Mouse (Mus musculus) activated CD4-positive, CD25-positive, alpha-beta regulatory T cell (primary cell): Measurements from ENCODE around the gene Rps6. TPM values are rescaled to one million over a fixed set of nuclear protein-coding genes. Genes with fewer than 3 reads are reported as not detected.

Experiments used
- polyA plus RNA-seq, 2 experiments: library from polyadenylated mRNA; unstranded; fragments of 100-300 nt; shearing (Covaris generic); gene quantifications; one replicate each; pipeline ENCODE4 v1.2.1; 2017

Gene Rps6
- 100 to 1,000 TPM; 484 to 744 TPM for polyA plus RNA-seq

DNA sequence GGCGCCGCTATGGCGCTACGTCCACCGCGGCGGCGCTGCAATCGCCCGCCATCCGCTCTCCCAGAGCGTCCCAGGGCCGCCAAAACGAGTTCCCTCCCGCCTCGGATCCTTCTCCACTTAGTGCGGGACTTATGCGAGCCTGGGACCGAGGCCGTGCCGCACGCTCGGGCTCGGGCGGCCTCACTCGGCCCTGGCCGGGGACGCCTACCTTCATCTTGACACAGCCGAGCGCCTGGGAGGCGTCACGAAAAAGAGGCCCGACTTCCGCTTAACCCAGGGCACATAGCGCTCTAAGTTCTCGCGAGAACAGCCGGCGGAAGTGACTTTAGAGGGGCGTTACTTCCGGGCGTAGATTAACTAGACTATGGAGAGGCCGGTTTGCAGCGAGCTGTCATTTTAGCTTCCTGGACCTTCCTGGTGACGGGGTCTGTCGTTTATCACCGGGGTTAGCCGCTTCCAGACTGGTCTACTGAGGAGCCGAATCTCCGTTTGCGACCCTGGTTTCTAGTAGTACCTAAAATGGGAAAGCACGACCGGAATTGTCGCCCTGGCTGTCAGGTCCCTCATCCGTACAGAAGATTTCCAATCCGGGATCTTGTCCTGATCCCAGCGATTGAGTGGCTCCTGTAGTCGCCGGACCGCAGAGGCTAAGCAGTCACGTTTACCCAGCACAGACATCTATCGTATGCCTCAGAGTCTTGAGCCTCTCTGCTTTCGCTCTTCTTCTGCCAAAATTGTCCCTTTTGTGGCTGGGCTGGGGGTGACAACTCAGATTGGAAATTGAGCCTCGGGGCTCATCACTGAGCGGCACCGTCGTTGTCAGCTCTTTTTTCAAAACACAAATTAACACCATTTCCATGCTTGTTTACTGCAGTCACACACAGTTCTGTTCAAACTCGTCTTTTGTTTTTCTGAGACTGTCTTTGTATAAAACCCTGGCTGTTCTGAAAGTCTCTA is at the start of gene Rps6:
Rps6 (minus strand) TSS at position 300 of the 957 bp plus-strand sequence.

DNA sequence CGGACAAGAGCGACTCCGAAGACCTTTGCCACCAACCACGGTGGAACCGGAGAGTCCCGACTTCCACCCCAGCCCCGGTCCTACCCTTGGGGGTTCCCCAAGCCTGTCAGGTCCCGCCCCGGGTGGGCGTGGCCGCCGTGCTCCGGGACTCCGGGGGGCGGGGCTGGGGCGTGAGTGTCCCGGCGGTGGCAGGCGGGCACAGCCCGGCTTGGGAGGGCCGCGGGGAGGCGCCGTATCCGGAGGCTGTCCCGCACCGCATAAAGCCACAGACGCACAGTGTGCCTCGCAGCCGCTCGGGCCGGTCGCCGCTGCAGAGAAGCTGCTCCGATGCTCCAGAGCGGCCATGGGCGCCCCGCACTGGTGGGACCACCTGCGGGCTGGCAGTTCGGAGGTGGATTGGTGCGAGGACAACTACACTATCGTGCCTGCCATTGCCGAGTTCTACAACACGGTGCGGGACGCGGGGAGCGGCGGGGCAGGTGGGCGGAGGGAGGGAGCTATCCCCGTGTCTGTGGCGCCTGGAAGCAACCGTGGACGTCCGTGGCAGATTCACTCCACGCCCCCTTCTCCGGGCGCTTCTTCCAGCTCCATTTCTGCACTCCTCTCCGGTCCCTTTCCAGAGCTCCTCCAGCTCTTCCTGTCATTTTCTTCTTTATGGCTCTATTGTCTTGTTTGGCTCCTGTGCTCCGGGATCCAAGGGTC is 17.1 kb upstream of the Rps6 start, which contains the start of gene Acer2:
Acer2 (plus strand) TSS at position 251 of the 702 bp plus-strand sequence.

Other genes with a start within 250 kb of the Rps6 start
- 10 to 100 TPM; 15.8 to 17.5 TPM for gene Haus6, start 245.4 kb downstream of the Rps6 start, polyA plus RNA-seq
- 10 to 100 TPM; 24.9 to 34.6 TPM for gene Plin2, start 187.4 kb downstream of the Rps6 start, polyA plus RNA-seq
- gene Dennd4c, start 108.9 kb downstream of the Rps6 start, polyA plus RNA-seq: 10 to 100 TPM in 1 of 2 experiments, 1 to 10 TPM in 1; 9.3 to 10.8 TPM
- gene Acer2, start 17.0 kb upstream of the Rps6 start, polyA plus RNA-seq: 1 to 10 TPM; 4.0 to 5.9 TPM